Mouse (Mus musculus): Measurements from ENCODE around the gene Utp3. TPM values are rescaled to one million over a fixed set of nuclear protein-coding genes. Genes with fewer than 3 reads are reported as not detected.

The Utp3 gene
- total RNA-seq, 2 experiments from 2014 or later = 24.5 to 25.6 TPM

Other genes starting within 250 kb of the Utp3 start
- not detected for gene Prol1, start 237.2 kb upstream of the Utp3 start, total RNA-seq (2021)
- not detected for gene Amtn, start 178.4 kb upstream of the Utp3 start, total RNA-seq (2021)
- gene Ambn, start 98.5 kb upstream of the Utp3 start, total RNA-seq (2021) = not detected
- not detected for gene Enam, start 66.5 kb upstream of the Utp3 start, total RNA-seq (2021)
- gene Jchain, start 26.6 kb upstream of the Utp3 start, total RNA-seq (2021) = under 1 TPM; 0.19 to 0.43 TPM
- 10 to 100 TPM; 15.8 to 16.1 TPM for gene Rufy3, start 10.6 kb downstream of the Utp3 start, total RNA-seq (2021)
- 100 to 1,000 TPM; 180 to 186 TPM for gene Grsf1, start 121.7 kb downstream of the Utp3 start, total RNA-seq (2021)
- gene Mob1b, start 166.4 kb downstream of the Utp3 start, total RNA-seq (2021) = 10 to 100 TPM; 66.7 to 71.6 TPM
- 10 to 100 TPM; 15.6 to 17.0 TPM for gene Dck, start 210.5 kb downstream of the Utp3 start, total RNA-seq (2021)